10 mouse cellular contexts compared by ENCODE assay signal in genomic region chr14:7567890-7568289, GRCm38 (mm10). TPM values are rescaled to one million over a fixed set of nuclear protein-coding genes. Genes with fewer than 3 reads are reported as not detected.
DNase-seq lines count a peak whose midpoint lies in the region; ATAC-seq and TF ChIP-seq lines count a peak whose summit lies in the region.
"Not testable (repeated sequence)": the region's sequence is repeated elsewhere in the genome, so short reads cannot be mapped to it uniquely, and the experiment has no call there.
"Had no signal": no experiment of that assay in that cellular context is flagged by ENCODE, and none has a peak within 500 bp of the region (broad histone marks: within the 10 kb centered on the region; RNA-seq: fewer than 3 reads in every experiment).

No protein-coding gene starts in this region.

- not testable (repeated sequence) for TF ChIP-seq CTCF in forebrain, postnatal 0 days (IDR thresholded peaks at IDR 0.05; ENCODE audit: low read depth); liver, adult 2 months (IDR thresholded peaks at IDR 0.05; ENCODE audit: low read depth, low read length); stomach, postnatal 0 days (IDR thresholded peaks at IDR 0.05; ENCODE audit: low read depth)

- H3K79me2 ChIP-seq in liver, adult 2 months (ENCODE audit: control insufficient read depth, insufficient read depth, low read length), result not testable (repeated sequence)

- H3K4me3 ChIP-seq in forebrain, postnatal 0 days (ENCODE audit: low read depth, low read length), result peak overlapping the region; percentile 35
- H3K4me3 ChIP-seq in hindbrain, embryonic 10.5 days, result peak overlapping the region; percentile 55
- peak overlapping the region; percentile 46 for H3K4me3 ChIP-seq in kidney, embryonic 15.5 days (replicated peaks)
- peak overlapping the region; percentile 33; the same call in 1 of the 2 replicates for H3K4me3 ChIP-seq in liver, adult 2 months (ENCODE audit: insufficient read depth, low read depth, low read length)
- H3K4me3 ChIP-seq in midbrain, embryonic 15.5 days, result peak overlapping the region; percentile 55
- peak overlapping the region; percentile 19; the same call in 1 of the 2 replicates for H3K4me3 ChIP-seq in stomach, postnatal 0 days (ENCODE audit: low read depth, low read length)

- ATAC-seq in forebrain, postnatal 0 days; kidney, embryonic 15.5 days (replicated peaks; ENCODE audit: low FRiP score); midbrain, embryonic 15.5 days (replicated peaks); stomach, postnatal 0 days (ENCODE audit: low FRiP score, low TSS enrichment): not testable (repeated sequence)

- not testable (repeated sequence) for H3K27me3 ChIP-seq in forebrain, postnatal 0 days (ENCODE audit: insufficient read depth, low read length); hindbrain, embryonic 10.5 days (ENCODE audit: insufficient read depth, poor library complexity, severe bottlenecking); kidney, embryonic 15.5 days; liver, adult 2 months (ENCODE audit: control insufficient read depth, insufficient read depth, low read length); midbrain, embryonic 15.5 days (replicated peaks); stomach, postnatal 0 days (ENCODE audit: control insufficient read depth, insufficient read depth, low read length)

- DNase-seq in ZHBTc4 (ENCODE audit: low read depth, low spot score), result peak; percentile 1
- DNase-seq in embryo, embryonic 10.5 days (ENCODE audit: low spot score), result peak; percentile 1
- DNase-seq in forebrain, postnatal 0 days, result peak; percentile 1
- peak; percentile 19 for DNase-seq in hindbrain, embryonic 10.5 days (ENCODE audit: low spot score)
- peak; percentile 0 for DNase-seq in liver, adult 2 months (ENCODE audit: extremely low read depth, low read depth, low spot score)
- peak; percentile 12 for DNase-seq in stomach, postnatal 0 days (ENCODE audit: low spot score)

- TF ChIP-seq POLR2A in liver, adult 2 months (IDR thresholded peaks at IDR 0.05; ENCODE audit: extremely low read depth, insufficient read depth, low read length), result not testable (repeated sequence)

- H3K9me3 ChIP-seq in forebrain, postnatal 0 days (ENCODE audit: low read length); hindbrain, embryonic 10.5 days; kidney, embryonic 15.5 days (replicated peaks); midbrain, embryonic 15.5 days; stomach, postnatal 0 days (ENCODE audit: control insufficient read depth, low read length): not testable (repeated sequence)

- WGBS in forebrain, postnatal 0 days, result 1% methylated on average over 18 of the region's 27 CpGs
- WGBS in hindbrain, embryonic 10.5 days, result under 1% methylated on average over 21 of the region's 27 CpGs
- under 1% methylated on average over 18 of the region's 27 CpGs for WGBS in kidney, embryonic 15.5 days
- 3% methylated on average over 21 of the region's 27 CpGs for WGBS in liver, adult 2 months
- 2% methylated on average over 21 of the region's 27 CpGs for WGBS in midbrain, embryonic 15.5 days
- under 1% methylated on average over 17 of the region's 27 CpGs for WGBS in stomach, postnatal 0 days

- H3K27ac ChIP-seq in forebrain, postnatal 0 days (ENCODE audit: low read depth, low read length); kidney, embryonic 15.5 days; liver, adult 2 months (replicated peaks; ENCODE audit: insufficient read depth, low read depth, low read length); midbrain, embryonic 15.5 days; stomach, postnatal 0 days (replicated peaks): not testable (repeated sequence)
- peak overlapping the region; percentile 53; the same call in 1 of the 2 replicates for H3K27ac ChIP-seq in hindbrain, embryonic 10.5 days

- not testable (repeated sequence) for H3K36me3 ChIP-seq in forebrain, postnatal 0 days (ENCODE audit: insufficient read depth); hindbrain, embryonic 10.5 days; kidney, embryonic 15.5 days; liver, adult 2 months (ENCODE audit: control insufficient read depth, insufficient read depth, low read length); midbrain, embryonic 15.5 days (replicated peaks); stomach, postnatal 0 days (ENCODE audit: control insufficient read depth, insufficient read depth, low read length)

- H3K4me1 ChIP-seq in forebrain, postnatal 0 days (ENCODE audit: insufficient read depth); hindbrain, embryonic 10.5 days (replicated peaks); kidney, embryonic 15.5 days; liver, adult 2 months (ENCODE audit: control insufficient read depth, insufficient read depth, low read length); midbrain, embryonic 15.5 days; stomach, postnatal 0 days (replicated peaks; ENCODE audit: control insufficient read depth, insufficient read depth): not testable (repeated sequence)

- H3K9ac ChIP-seq in forebrain, postnatal 0 days, result peak overlapping the region; percentile 51
- H3K9ac ChIP-seq in kidney, embryonic 15.5 days; liver, adult 2 months (ENCODE audit: low read depth, low read length); stomach, postnatal 0 days (ENCODE audit: low read length): not testable (repeated sequence)
- H3K9ac ChIP-seq in midbrain, embryonic 15.5 days, result peak overlapping the region; percentile 49

- not testable (repeated sequence) for TF ChIP-seq EP300 in stomach, postnatal 0 days (optimal IDR thresholded peaks at IDR 0.05)

- peak overlapping the region; percentile 65 for H3K4me2 ChIP-seq in forebrain, postnatal 0 days (ENCODE audit: low read depth)
- peak overlapping the region; percentile 77 for H3K4me2 ChIP-seq in kidney, embryonic 15.5 days
- peak overlapping the region; percentile 69 for H3K4me2 ChIP-seq in midbrain, embryonic 15.5 days
- H3K4me2 ChIP-seq in stomach, postnatal 0 days (replicated peaks; ENCODE audit: low read depth), result peak overlapping the region; percentile 47

RNA-seq across cellular contexts. Expression of gene Gm3558, which starts 0.5 kb away (rescaled TPM):
- 2.9 and 3.3 TPM in 2 replicates for total RNA-seq in forebrain, postnatal 0 days (2014; rRNA removed)
- 4.5 and 5.6 TPM in 2 replicates for polyA plus RNA-seq in forebrain, postnatal 0 days (2015; fragmentation: Nextera tagmentation; extraction: Ambion mirVana)
- 0.95 and 0.98 TPM in 2 replicates for polyA plus RNA-seq in hindbrain, embryonic 10.5 days (2016; fragmentation: Nextera tagmentation; extraction: Ambion mirVana)
- polyA plus RNA-seq in kidney, embryonic 15.5 days (2015; fragmentation: Nextera tagmentation; extraction: Ambion mirVana), result 0.10 and 0.32 TPM in 2 replicates
- 0.09 TPM in 1 of 2 replicates, not detected in the other for total RNA-seq in liver, adult 2 months (2014; rRNA removed)
- not detected in 2 replicates for polyA plus RNA-seq in liver, adult 2 months (2012; rRNA removed)
- 5.8 and 6.2 TPM in 2 replicates for polyA plus RNA-seq in midbrain, embryonic 15.5 days (2015; fragmentation: Nextera tagmentation; extraction: Ambion mirVana)
- polyA plus RNA-seq in stomach, postnatal 0 days (2015; fragmentation: Nextera tagmentation; extraction: Ambion mirVana), result 0.10 and 0.19 TPM in 2 replicates
- polyA plus RNA-seq: spleen, adult 2 months had no signal

RNA-seq across cellular contexts. Expression of gene Gm10338, which starts 27.5 kb away (rescaled TPM):
- not detected in 2 replicates for total RNA-seq in forebrain, postnatal 0 days (2014; rRNA removed)
- polyA plus RNA-seq in forebrain, postnatal 0 days (2015; fragmentation: Nextera tagmentation; extraction: Ambion mirVana), result not detected in 2 replicates
- not detected in 2 replicates for polyA plus RNA-seq in hindbrain, embryonic 10.5 days (2016; fragmentation: Nextera tagmentation; extraction: Ambion mirVana)
- not detected in 2 replicates for polyA plus RNA-seq in kidney, embryonic 15.5 days (2015; fragmentation: Nextera tagmentation; extraction: Ambion mirVana)
- total RNA-seq in liver, adult 2 months (2014; rRNA removed), result not detected in 2 replicates
- not detected in 2 replicates for polyA plus RNA-seq in liver, adult 2 months (2012; rRNA removed)
- not detected in 2 replicates for polyA plus RNA-seq in midbrain, embryonic 15.5 days (2015; fragmentation: Nextera tagmentation; extraction: Ambion mirVana)
- polyA plus RNA-seq in stomach, postnatal 0 days (2015; fragmentation: Nextera tagmentation; extraction: Ambion mirVana), result not detected in 2 replicates
- total RNA-seq: adrenal gland, adult 8-10 months had no signal
- polyA plus RNA-seq: spleen, adult 2 months had no signal
